Comparison of ENCODE assay signal across 21 mouse cellular contexts in the genomic region with DNA sequence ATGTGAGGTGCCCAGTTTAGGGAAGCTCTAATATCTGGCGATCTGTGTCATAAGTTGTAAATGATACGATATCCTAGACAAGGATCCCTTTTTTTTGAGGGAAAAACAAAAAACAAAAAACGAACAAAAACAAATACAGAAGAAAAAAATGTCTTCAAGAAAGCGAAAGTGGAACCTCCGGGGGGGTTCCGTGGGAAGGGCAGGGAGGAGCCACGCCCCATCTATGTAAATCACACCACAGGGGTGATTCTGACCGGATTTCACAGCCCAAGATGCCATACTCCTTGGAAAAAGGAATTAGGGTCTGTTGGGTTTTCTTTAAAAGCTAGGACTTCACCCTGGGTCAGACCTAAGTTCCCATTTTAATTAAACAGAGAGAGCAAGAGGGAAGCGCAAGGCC. TPM values are rescaled to one million over a fixed set of nuclear protein-coding genes. Genes with fewer than 3 reads are reported as not detected.
DNase-seq lines count a peak whose midpoint lies in the region; ATAC-seq lines count a peak whose summit lies in the region.
"Had no signal": no experiment of that assay in that cellular context is flagged by ENCODE, and none has a peak within 500 bp of the region (broad histone marks: within the 10 kb centered on the region; RNA-seq: fewer than 3 reads in every experiment).

No protein-coding gene starts in this region.

- peak; percentile 33 for DNase-seq in CD4-positive, CD25-positive, alpha-beta regulatory T cell, adult 2 months (ENCODE audit: low read depth, low spot score)
- peak; percentile 16 to 20 for DNase-seq in B cell, adult 2 months
- DNase-seq in MEL-GATA-1-ER (ENCODE audit: extremely low read depth, low read depth) = peak; percentile 41
- peak; percentile 45 for DNase-seq in induced T-regulatory cell, adult 2 months (ENCODE audit: low read depth)
- no peak for DNase-seq in kidney, adult 11 months
- DNase-seq in adrenal gland, postnatal 36 days = no peak
- no peak for DNase-seq in urinary bladder, postnatal 14 days (ENCODE audit: low spot score)
- DNase-seq: cerebellum, adult 11 months had no signal

- ATAC-seq in CD4-positive, CD25-positive, alpha-beta regulatory T cell, adult 4 months = no peak
- ATAC-seq: forebrain, embryonic 13.5 days; midbrain, embryonic 16.5 days; Patski had no signal

RNA-seq across cellular contexts. Expression of a gene that starts 17.7 kb away (rescaled TPM):
- polyA plus RNA-seq in CD4-positive, CD25-positive, alpha-beta regulatory T cell, adult 4 months (2017; shearing (Covaris generic)) = 1 to 10 TPM; 1.6 to 2.2 TPM
- total RNA-seq in adrenal gland, postnatal 36 days (2021) = 1 to 10 TPM in 1 of 2 experiments, under 1 TPM in 1; 0.86 to 1.6 TPM
- total RNA-seq: hematopoietic stem cell, adult 5-6 weeks had no signal
- polyA plus RNA-seq: Patski had no signal

RNA-seq across cellular contexts. Expression of a gene that starts 41.6 kb away (rescaled TPM):
- polyA plus RNA-seq in CD4-positive, CD25-positive, alpha-beta regulatory T cell, adult 4 months (2017; shearing (Covaris generic)) = 10 to 100 TPM in 1 of 2 experiments, 1 to 10 TPM in 1; 9.8 to 15.6 TPM
- total RNA-seq in adrenal gland, postnatal 36 days (2021) = 1 to 10 TPM; 2.2 to 3.5 TPM

RNA-seq across cellular contexts. Expression of a gene that starts 43.9 kb away (rescaled TPM):
- not detected for polyA plus RNA-seq in CD4-positive, CD25-positive, alpha-beta regulatory T cell, adult 4 months (2017; shearing (Covaris generic))
- total RNA-seq in adrenal gland, postnatal 36 days (2021) = not detected
- total RNA-seq: adrenal gland, adult 18-20 months; gastrocnemius, postnatal 36 days; hematopoietic stem cell, adult 5-6 weeks; megakaryocyte progenitor cell, adult 5-6 weeks had no signal
- polyA plus RNA-seq: embryonic facial prominence, embryonic 10.5 days; forebrain, embryonic 13.5 days; heart, embryonic 14.5 days; kidney, embryonic 14.5 days; lung, embryonic 15.5 days; Patski; stomach, embryonic 16.5 days had no signal

Comparison
In these comparisons a context has a peak if more than half of its experiments do, and no peak if none do; other contexts are left out.
1. DNase-seq: peak in CD4-positive, CD25-positive, alpha-beta regulatory T cell, adult 2 months (single experiment), B cell, adult 2 months (2 of 2), MEL-GATA-1-ER (single experiment) and induced T-regulatory cell, adult 2 months (single experiment); none in kidney, adult 11 months (single experiment), adrenal gland, postnatal 36 days (0 of 2) and urinary bladder, postnatal 14 days (single experiment).